Mouse (Mus musculus) kidney, postnatal 25 days (tissue): ENCODE measurements at regions not wholly inside any gene's neighbourhood (a gene's known extent, or its start where the extent isn't known, plus 50 kb on each side); places are given as distances from the start of the nearest gene placed in this dataset.

Experiments used
- DNase-seq, 2 experiments: peaks; one replicate each; pipeline ENCODE4 v3.0.0; 2021; ENCODE audit warnings: mixed read lengths in 2 of 2

- DNase-seq = no peak
Observed at GRCm38 (mm10) chr1:128824916-128825683, 233.0 kb upstream of the Cxcr4 start.

GRCm38 (mm10) chr1:128824235-128824634 lies 232.1 kb upstream of the Cxcr4 start:
- peak; percentile 77 to 89 for DNase-seq

- no peak for DNase-seq
Observed at GRCm38 (mm10) chr1:128821991-128822390, 229.9 kb upstream of the Cxcr4 start.

GRCm38 (mm10) chr1:128820527-128820926 lies 228.4 kb upstream of the Cxcr4 start:
- no peak for DNase-seq

GRCm38 (mm10) chr1:128819611-128820010 lies 227.5 kb upstream of the Cxcr4 start:
- DNase-seq = no peak

GRCm38 (mm10) chr1:128813379-128813778 lies 221.3 kb upstream of the Cxcr4 start:
- no peak for DNase-seq

- no peak for DNase-seq
Observed at GRCm38 (mm10) chr1:128810860-128811259, 218.8 kb upstream of the Cxcr4 start.

- no peak for DNase-seq
Observed at GRCm38 (mm10) chr1:128810094-128810493, 218.0 kb upstream of the Cxcr4 start.

GRCm38 (mm10) chr1:128809601-128810000 lies 217.5 kb upstream of the Cxcr4 start:
- DNase-seq = no peak

GRCm38 (mm10) chr1:128808599-128808998 lies 216.5 kb upstream of the Cxcr4 start:
- no peak for DNase-seq

GRCm38 (mm10) chr1:128805687-128806653 lies 213.9 kb upstream of the Cxcr4 start:
- no peak for DNase-seq

GRCm38 (mm10) chr1:128803433-128804060 lies 211.5 kb upstream of the Cxcr4 start:
- peak in 1 of 2 experiments; percentile 42 for DNase-seq

GRCm38 (mm10) chr1:128803058-128803432 lies 211.0 kb upstream of the Cxcr4 start:
- DNase-seq = no peak

- DNase-seq = no peak
Observed at GRCm38 (mm10) chr1:128798721-128799120, 206.6 kb upstream of the Cxcr4 start.

- no peak for DNase-seq
Observed at GRCm38 (mm10) chr1:128795654-128796053, 203.6 kb upstream of the Cxcr4 start.

- no peak for DNase-seq
Observed at GRCm38 (mm10) chr1:128790881-128791280, 198.8 kb upstream of the Cxcr4 start.

GRCm38 (mm10) chr1:128789567-128790335 lies 197.7 kb upstream of the Cxcr4 start:
- no peak for DNase-seq

GRCm38 (mm10) chr1:128788227-128788626 lies 196.1 kb upstream of the Cxcr4 start:
- DNase-seq = no peak

GRCm38 (mm10) chr1:128786941-128787569 lies 195.0 kb upstream of the Cxcr4 start:
- no peak for DNase-seq

- no peak for DNase-seq
Observed at GRCm38 (mm10) chr1:128782286-128782685, 190.2 kb upstream of the Cxcr4 start.

- DNase-seq = no peak
Observed at GRCm38 (mm10) chr1:128781871-128782270, 189.8 kb upstream of the Cxcr4 start.

GRCm38 (mm10) chr1:128781311-128781710 lies 189.2 kb upstream of the Cxcr4 start:
- DNase-seq = no peak
